Mouse (Mus musculus): ENCODE data around the gene Rnf224. TPM values are rescaled to one million over a fixed set of nuclear protein-coding genes. Genes with fewer than 3 reads are reported as not detected.

Rnf224 gene
- polyA plus RNA-seq, 1 experiment from 2014 or later: not detected

DNA sequence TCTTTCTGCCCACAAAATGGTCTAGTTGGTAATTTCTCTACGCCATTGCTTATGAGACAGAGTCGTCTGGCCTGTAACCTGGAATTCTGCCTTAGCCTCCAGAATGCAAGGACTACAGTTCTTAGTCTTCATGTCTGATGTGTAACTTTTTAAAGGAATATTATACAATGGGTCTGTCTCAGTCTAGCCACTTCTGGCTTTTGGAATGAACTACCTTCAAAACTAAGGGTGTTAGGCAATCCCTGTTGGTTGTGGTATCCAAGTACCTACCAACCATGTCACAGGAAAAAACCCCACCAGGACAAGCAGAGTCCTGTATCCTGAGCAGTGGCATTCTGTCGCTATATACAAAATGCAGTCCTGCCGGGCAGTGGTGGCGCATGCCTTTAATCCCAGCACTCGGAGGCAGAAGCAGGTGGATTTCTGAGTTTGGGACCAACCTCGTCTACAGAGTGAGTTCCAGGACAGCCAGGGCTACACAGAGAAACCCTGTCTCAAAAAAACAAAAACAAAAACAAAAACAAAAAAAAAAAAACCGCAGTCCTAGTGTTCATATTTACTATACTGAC lies 10.7 kb downstream of the Rnf224 start:
- peaks cover 49% of the 10 kb centered on the region for H3K4me1 ChIP-seq (replicated peaks)
- H3K27ac ChIP-seq (replicated peaks): peak overlapping the region; percentile 98
- peaks cover 27% of the 10 kb centered on the region for H3K36me3 ChIP-seq (replicated peaks)
- peak overlapping the region; percentile 70 for H3K4me3 ChIP-seq (replicated peaks)
- H3K4me2 ChIP-seq: peak overlapping the region; percentile 74
- no peaks in the 10 kb centered on the region for H3K9me3 ChIP-seq (replicated peaks)
- ATAC-seq (ENCODE audit: insufficient read depth): no peak
- H3K9ac ChIP-seq: peak overlapping the region; percentile 78
- peaks cover 8% of the 10 kb centered on the region; the same call in 1 of the 2 replicates for H3K27me3 ChIP-seq
- WGBS (ENCODE audit: insufficient replicate concordance): 78% methylated on average over 8 of the region's 8 CpGs

DNA sequence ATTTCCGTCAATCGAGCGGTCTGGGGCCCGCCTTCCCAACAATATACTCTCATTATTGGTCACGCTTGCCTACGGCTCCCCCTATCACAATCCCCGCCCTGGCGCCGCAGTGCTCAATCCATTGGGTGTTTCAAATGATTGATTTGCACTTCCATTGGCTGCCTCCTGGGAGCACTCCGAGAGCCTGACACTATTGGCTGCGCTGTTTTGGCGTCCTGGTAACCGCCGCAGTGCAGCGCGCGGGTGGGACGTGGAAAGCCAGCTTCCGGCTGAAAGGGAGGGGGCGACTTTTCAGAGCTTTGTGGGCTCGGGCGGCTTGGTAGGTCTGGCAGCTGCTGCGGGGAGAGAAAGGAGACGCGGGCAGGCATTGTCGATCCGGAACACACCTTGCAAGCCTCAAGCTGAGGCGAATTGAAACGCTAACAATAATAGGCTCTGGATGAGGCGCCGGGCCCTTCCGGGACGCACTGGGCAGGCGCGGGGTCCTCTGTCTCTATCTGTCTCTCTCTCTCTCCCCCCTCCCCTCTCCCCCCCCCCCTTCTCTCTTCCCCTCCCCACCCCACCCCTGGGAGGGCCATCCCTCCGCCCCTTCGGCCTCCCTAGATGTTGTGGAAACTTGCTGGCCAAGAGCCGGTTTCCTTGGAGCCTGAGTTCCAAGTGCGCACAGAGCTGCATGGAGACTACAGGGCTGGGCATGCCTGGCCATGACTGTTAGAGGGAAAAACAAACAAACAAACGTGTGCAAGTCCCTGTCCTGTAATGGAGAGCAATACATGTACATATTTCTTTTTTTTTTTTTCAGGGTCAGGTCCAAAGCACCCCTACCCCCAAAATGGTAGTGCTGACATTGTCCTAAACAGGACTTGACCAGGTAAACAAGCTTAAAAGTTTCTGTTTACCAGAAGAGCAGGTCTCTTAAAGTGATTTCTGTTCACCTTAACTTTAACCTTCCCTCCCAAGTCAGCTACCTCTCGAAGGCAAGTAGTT lies 11.5 kb downstream of the Rnf224 start:
- peaks cover 1% of the 10 kb centered on the region; the same call in 1 of the 2 replicates for H3K27me3 ChIP-seq
- peak overlapping the region; percentile 78 for H3K9ac ChIP-seq
- WGBS (ENCODE audit: insufficient replicate concordance): 2% methylated on average over 41 of the region's 41 CpGs
- H3K9me3 ChIP-seq (replicated peaks): no peaks in the 10 kb centered on the region
- ATAC-seq (ENCODE audit: insufficient read depth): peak; percentile 91
- peak overlapping the region; percentile 74 for H3K4me2 ChIP-seq
- peaks cover 49% of the 10 kb centered on the region for H3K4me1 ChIP-seq (replicated peaks)
- H3K27ac ChIP-seq (replicated peaks): peak overlapping the region; percentile 98
- H3K36me3 ChIP-seq (replicated peaks): peaks cover 27% of the 10 kb centered on the region
- peak overlapping the region; percentile 86 for H3K4me3 ChIP-seq (replicated peaks)

DNA sequence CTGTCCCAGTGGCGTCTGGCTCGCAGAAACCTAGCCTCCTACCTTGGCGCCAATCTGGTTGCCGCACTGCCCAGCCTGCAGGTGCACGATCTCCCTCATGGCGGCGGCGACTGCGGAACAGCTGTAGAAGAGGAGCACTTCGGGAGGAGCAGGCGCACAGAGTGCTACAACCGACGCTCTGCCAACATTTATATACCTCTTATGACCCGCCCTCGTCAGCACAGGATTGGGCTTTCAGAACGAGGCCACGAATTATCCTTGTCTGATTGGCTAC lies 12.2 kb downstream of the Rnf224 start, which contains the start of gene Tubb4b:
TSS of gene Tubb4b (minus strand) at position 211 of the 274 bp plus-strand sequence.
- WGBS (ENCODE audit: insufficient replicate concordance): under 1% methylated on average over 17 of the region's 17 CpGs
- H3K4me1 ChIP-seq (replicated peaks): peaks cover 49% of the 10 kb centered on the region

DNA sequence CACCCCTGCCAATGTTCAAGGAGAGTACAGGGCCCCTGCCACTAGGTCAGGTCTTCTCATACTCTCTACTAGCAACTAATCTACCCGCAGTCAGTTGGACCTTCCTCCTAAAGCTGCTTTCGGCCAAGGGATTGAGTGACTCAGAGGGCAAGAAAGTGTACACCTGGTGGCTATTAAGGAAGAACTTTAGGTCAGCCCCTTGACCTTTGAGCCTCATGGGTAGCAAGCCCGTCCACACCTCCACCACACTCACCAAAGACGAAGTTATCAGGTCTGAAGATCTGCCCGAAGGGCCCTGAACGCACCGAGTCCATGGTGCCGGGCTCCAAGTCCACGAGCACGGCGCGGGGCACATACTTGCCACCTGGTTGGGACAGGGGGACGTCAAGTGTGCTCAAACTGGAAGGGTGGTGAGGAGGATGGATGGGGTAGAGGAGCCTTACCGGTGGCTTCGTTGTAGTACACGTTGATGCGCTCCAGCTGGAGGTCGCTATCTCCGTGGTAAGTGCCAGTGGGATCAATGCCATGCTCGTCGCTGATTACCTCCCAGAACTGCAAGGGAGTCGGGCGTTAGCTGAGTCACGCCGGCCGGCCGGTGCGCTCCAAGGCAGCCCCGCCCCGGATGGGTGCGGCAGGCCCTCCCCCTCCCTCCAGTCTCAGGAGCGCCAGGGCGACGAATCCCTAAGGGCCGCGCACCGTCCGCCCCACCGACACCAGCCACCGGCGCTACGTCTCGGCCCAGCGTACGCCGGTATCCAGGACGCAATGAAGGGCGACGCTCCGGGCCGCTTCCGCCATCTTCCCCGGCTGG lies 12.7 kb downstream of the Rnf224 start:
- no peaks in the 10 kb centered on the region for H3K27me3 ChIP-seq
- peak overlapping the region; percentile 86 for H3K4me3 ChIP-seq (replicated peaks)
- peaks cover 46% of the 10 kb centered on the region for H3K4me1 ChIP-seq (replicated peaks)
- no peaks in the 10 kb centered on the region for H3K9me3 ChIP-seq (replicated peaks)
- H3K27ac ChIP-seq (replicated peaks): peak overlapping the region; percentile 100
- peaks cover 27% of the 10 kb centered on the region for H3K36me3 ChIP-seq (replicated peaks)
- H3K9ac ChIP-seq: peak overlapping the region; percentile 95
- peak overlapping the region; percentile 84 for H3K4me2 ChIP-seq
- peak; percentile 76 for ATAC-seq (ENCODE audit: insufficient read depth)
- WGBS (ENCODE audit: insufficient replicate concordance): under 1% methylated on average over 52 of the region's 53 CpGs

More for the DNA sequence above, 12.2 kb downstream of the Rnf224 start, which contains the start of gene Tubb4b:
- no peaks in the 10 kb centered on the region for H3K9me3 ChIP-seq (replicated peaks)
- ATAC-seq (ENCODE audit: insufficient read depth): no peak
- peak within 1 kb of the TSS; percentile 100 for H3K27ac ChIP-seq (replicated peaks)
- peak within 1 kb of the TSS; percentile 95 for H3K9ac ChIP-seq
- H3K4me2 ChIP-seq: peak within 1 kb of the TSS; percentile 84
- H3K36me3 ChIP-seq (replicated peaks): peaks cover 27% of the 10 kb centered on the region
- H3K27me3 ChIP-seq: no peaks in the 10 kb centered on the region; the same call in 1 of the 2 replicates
- H3K4me3 ChIP-seq (replicated peaks): peak within 1 kb of the TSS; percentile 86

DNA sequence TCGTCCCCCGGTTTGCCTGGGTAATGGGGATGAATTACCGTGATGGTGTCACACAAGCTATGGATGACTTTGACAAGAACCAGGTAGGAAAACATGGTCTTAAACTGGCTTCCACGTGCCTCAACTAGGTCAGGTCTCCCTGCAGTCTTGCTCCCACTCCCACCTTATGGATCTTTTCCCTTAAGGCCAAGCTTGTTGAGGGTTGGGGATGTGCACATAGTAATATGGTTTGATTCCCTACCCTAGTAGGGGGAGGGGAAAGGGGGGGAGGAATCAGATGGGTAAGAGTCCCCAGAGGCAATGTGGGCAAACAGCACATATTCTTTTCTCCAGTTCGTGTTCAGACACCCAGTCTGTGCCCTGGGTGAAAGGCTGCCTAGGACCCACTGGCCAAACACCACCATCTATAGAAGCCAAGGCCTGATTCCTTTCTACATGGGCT lies 15.2 kb downstream of the Rnf224 start:
- Histone ChIP-seq H3K9me3 (replicated peaks) (no peaks in the 10 kb centered on the region), H3K4me2 (0 out of 2 replicates have a peak overlapping the region, but pooled peaks have one; percentile 36), H3K4me3 (replicated peaks) (peak overlapping the region; percentile 4; the same call in 1 of the 2 replicates)

DNA sequence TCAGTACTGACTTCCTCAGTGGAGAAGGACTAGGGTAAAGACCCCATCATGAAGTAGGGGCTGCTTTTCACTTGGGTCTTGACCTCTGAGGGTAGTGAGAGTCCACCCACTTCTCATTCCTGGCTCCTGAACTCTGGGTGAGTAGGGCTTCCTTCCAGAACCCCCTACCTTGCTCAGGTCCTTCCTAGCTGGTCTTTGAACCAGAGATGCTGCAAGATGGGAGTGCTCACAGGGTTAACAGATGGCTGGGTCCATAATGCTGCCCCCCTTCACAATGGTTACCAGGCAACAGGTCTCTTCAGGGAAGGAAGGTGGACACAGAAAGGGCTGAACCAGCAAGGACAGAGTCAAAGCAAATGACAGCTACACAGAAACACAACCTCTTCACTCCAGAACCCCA lies 18.1 kb downstream of the Rnf224 start, which contains the start of gene Fam166a:
TSS of gene Fam166a (plus strand) at position 301 of the 400 bp plus-strand sequence.
- Histone ChIP-seq H3K27ac (replicated peaks) (no peak within 1 kb of the TSS), H3K27me3 (peaks cover 4% of the 10 kb centered on the region; the same call in 1 of the 2 replicates), H3K9me3 (replicated peaks) (no peaks in the 10 kb centered on the region), H3K36me3 (replicated peaks) (peaks cover 22% of the 10 kb centered on the region), H3K4me3 (replicated peaks) (no peak within 1 kb of the TSS), H3K4me2 (no peak within 1 kb of the TSS), H3K4me1 (replicated peaks) (peaks cover 16% of the 10 kb centered on the region), H3K9ac (no peak within 1 kb of the TSS)
- ATAC-seq (ENCODE audit: insufficient read depth): no peak

More for the DNA sequence above, 15.2 kb downstream of the Rnf224 start:
- H3K27me3 ChIP-seq: no peaks in the 10 kb centered on the region
- no peak overlapping the region for H3K9ac ChIP-seq
- peaks cover 27% of the 10 kb centered on the region for H3K36me3 ChIP-seq (replicated peaks)
- no peak for ATAC-seq (ENCODE audit: insufficient read depth)
- H3K27ac ChIP-seq (replicated peaks): no peak overlapping the region
- H3K4me1 ChIP-seq (replicated peaks): peaks cover 28% of the 10 kb centered on the region
- WGBS (ENCODE audit: insufficient replicate concordance): 68% methylated on average over 5 of the region's 5 CpGs

DNA sequence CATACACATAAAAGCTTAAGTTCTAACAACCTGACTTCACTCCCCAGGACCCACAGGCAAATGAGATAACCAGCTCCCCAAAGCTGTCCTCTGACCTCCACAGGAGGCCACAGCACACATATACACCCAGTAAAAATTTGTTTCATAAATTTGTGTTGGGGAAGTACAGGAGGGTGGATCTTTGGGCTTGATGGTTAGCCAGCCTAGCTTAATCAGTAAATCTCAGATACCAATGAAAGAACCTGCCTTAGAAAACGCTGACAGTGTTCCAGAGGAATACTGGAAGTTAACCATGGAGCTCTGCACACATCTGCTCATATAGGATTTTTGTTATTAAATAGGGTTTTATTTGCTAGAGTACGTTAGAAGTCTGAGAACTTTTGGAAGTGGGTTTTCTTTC lies 18.9 kb downstream of the Rnf224 start:
- Histone ChIP-seq H3K4me3 (replicated peaks) (no peak overlapping the region), H3K27ac (replicated peaks) (no peak overlapping the region), H3K4me2 (no peak overlapping the region), H3K27me3 (peaks cover 4% of the 10 kb centered on the region; the same call in 1 of the 2 replicates), H3K9ac (no peak overlapping the region), H3K36me3 (replicated peaks) (peaks cover 15% of the 10 kb centered on the region), H3K9me3 (replicated peaks) (no peaks in the 10 kb centered on the region), H3K4me1 (replicated peaks) (peaks cover 8% of the 10 kb centered on the region)
- no peak for ATAC-seq (ENCODE audit: insufficient read depth)
- WGBS (ENCODE audit: insufficient replicate concordance): 48% methylated on average over 2 of the region's 2 CpGs

DNA sequence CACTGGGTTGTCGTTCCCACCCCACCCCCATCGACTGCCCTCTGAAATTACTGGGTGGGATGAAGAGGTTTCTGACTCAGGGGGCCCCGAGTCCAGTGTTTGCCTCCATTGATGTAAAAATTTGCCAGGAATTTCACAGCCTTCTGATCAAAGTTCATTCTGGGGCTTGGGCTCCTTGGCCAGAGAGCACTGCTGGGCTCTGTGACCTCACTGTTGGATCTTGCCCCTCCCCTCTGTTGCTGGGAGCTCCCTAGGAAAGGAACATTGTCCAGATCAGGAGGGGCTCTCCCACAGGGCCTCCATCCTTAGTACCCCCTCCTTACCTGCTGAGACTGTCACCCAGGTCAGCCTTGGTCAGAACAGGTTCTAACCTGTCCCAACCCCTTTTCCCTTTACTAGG lies 22.1 kb downstream of the Rnf224 start, which contains the start of gene Stpg3:
TSS of gene Stpg3 (minus strand) at position 194 of the 400 bp plus-strand sequence.
- H3K36me3 ChIP-seq (replicated peaks): peaks cover 6% of the 10 kb centered on the region
- WGBS (ENCODE audit: insufficient replicate concordance): 64% methylated on average over 3 of the region's 3 CpGs
- H3K4me2 ChIP-seq: no peak within 1 kb of the TSS
- peaks cover 20% of the 10 kb centered on the region for H3K4me1 ChIP-seq (replicated peaks)
- H3K27me3 ChIP-seq: peaks cover 4% of the 10 kb centered on the region; the same call in 1 of the 2 replicates
- H3K4me3 ChIP-seq (replicated peaks): no peak within 1 kb of the TSS
- H3K27ac ChIP-seq (replicated peaks): no peak within 1 kb of the TSS
- no peaks in the 10 kb centered on the region for H3K9me3 ChIP-seq (replicated peaks)
- no peak for ATAC-seq (ENCODE audit: insufficient read depth)
- H3K9ac ChIP-seq: no peak within 1 kb of the TSS

DNA sequence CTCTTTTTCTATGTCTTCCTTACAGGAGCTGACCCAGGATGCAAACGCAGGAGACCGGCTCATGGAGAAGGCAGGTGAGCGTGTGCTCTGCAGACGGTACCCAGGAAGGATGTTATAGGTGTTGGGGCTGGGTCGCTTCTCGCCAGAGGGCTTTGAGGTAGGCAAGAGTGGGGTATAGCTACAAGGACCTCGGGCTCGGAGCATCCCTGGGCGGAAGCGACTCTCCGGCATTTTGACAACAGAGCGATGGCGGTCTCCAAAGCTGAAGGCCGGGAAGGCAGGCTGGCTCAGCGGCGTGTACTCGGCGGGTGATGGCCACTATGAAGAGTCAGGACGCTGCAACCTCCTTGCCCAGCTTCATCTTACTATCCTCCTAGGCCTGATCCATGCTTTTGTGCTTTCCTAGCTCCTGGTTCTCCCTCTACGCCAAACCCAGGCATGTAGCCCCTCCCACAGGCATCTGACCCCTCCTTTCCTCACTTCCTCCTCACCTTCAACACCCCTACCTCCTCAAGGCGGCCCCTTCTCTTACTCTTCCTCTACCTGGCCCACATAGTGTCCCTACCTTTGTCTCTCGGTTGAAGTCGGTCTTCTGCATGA lies 23.2 kb downstream of the Rnf224 start:
- 66% methylated on average over 23 of the region's 23 CpGs for WGBS (ENCODE audit: insufficient replicate concordance)
- H3K4me3 ChIP-seq (replicated peaks): no peak overlapping the region
- no peak overlapping the region for H3K9ac ChIP-seq
- H3K27ac ChIP-seq (replicated peaks): no peak overlapping the region
- H3K27me3 ChIP-seq: peaks cover 4% of the 10 kb centered on the region; the same call in 1 of the 2 replicates
- H3K4me1 ChIP-seq (replicated peaks): peaks cover 24% of the 10 kb centered on the region
- ATAC-seq (ENCODE audit: insufficient read depth): no peak
- no peaks in the 10 kb centered on the region for H3K9me3 ChIP-seq (replicated peaks)
- no peak overlapping the region for H3K4me2 ChIP-seq
- H3K36me3 ChIP-seq (replicated peaks): peaks cover 14% of the 10 kb centered on the region

DNA sequence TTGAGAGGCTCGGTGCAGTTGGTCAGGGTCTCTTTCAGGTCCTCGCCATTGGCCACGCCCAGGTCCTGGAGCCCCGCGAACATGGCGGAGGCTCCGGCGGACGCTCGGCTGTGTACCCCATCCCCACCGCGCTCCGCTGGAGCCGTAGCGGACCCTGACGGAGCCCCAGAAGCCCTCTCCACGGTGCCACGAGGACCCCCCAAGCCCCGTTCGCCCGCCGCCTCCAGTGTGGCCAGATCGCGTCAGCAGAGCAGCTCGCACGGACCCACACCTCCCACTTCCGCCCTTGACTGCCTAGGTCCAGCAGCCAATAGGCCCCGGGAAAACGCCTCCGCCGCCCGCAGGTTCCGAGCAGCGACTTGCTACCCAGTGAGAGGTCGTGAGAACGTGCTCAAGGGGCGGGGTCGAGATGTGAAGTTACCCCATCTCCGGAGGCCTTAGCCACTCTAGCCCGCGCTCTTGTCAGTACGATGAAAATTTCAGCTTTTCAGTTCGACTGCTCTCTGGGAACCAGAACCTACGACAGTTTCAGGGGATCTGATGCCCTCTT lies 25.4 kb downstream of the Rnf224 start, which contains the start of gene Nelfb:
TSS of gene Nelfb (minus strand) at position 369 of the 550 bp plus-strand sequence.
- peak; percentile 91 for ATAC-seq (ENCODE audit: insufficient read depth)
- H3K36me3 ChIP-seq (replicated peaks): peaks cover 35% of the 10 kb centered on the region
- H3K9me3 ChIP-seq (replicated peaks): no peaks in the 10 kb centered on the region
- H3K9ac ChIP-seq: peak within 1 kb of the TSS; percentile 96
- 0% methylated on average over 44 of the region's 44 CpGs for WGBS (ENCODE audit: insufficient replicate concordance)
- H3K4me2 ChIP-seq: peak within 1 kb of the TSS; percentile 85
- H3K4me3 ChIP-seq (replicated peaks): peak within 1 kb of the TSS; percentile 95
- peaks cover 4% of the 10 kb centered on the region; the same call in 1 of the 2 replicates for H3K27me3 ChIP-seq
- peak within 1 kb of the TSS; percentile 87 for H3K27ac ChIP-seq (replicated peaks)
- peaks cover 27% of the 10 kb centered on the region for H3K4me1 ChIP-seq (replicated peaks)

Measured in liver, embryonic 15.5 days (tissue).